Mouse (Mus musculus) midbrain, embryonic 13.5 days (tissue): ENCODE results near the gene Ube2a. TPM values are rescaled to one million over a fixed set of nuclear protein-coding genes. Genes with fewer than 3 reads are reported as not detected.
"Not testable (repeated sequence)": the region's sequence is repeated elsewhere in the genome, so short reads cannot be mapped to it uniquely, and the experiment has no call there.

Experiments
- ATAC-seq: fragments of 200-750 bp; cut with Nextera tagmentation; 2 replicates; pipeline ENCODE4 v1.8.0; 2017; ENCODE audit warnings: mild to moderate bottlenecking, moderate TSS enrichment, moderate library complexity
- H3K27ac ChIP-seq: fragments of 300-500 bp; sonication (generic); 2 replicates; pipeline ENCODE4 v1.5.1; 2015; ENCODE audit warnings: inconsistent platforms, mild to moderate bottlenecking, moderate library complexity
- H3K27me3 ChIP-seq: fragments of 300-500 bp; sonication (generic); 2 replicates; pipeline ENCODE4 v1.6.1; 2015; ENCODE audit warnings: mild to moderate bottlenecking, inconsistent platforms
- H3K36me3 ChIP-seq: fragments of 300-500 bp; sonication (generic); 2 replicates; pipeline ENCODE4 v1.6.1; 2015; ENCODE audit warnings: mild to moderate bottlenecking, inconsistent platforms
- H3K4me1 ChIP-seq: fragments of 300-500 bp; sonication (generic); replicated peaks from 2 replicates; pipeline ENCODE4 v1.6.1; 2015; ENCODE audit warnings: inconsistent platforms
- H3K4me2 ChIP-seq: fragments of 300-500 bp; sonication (generic); replicated peaks from 2 replicates; pipeline ENCODE4 v1.6.1; 2015; ENCODE audit warnings: moderate library complexity, mild to moderate bottlenecking, inconsistent platforms
- H3K4me3 ChIP-seq: fragments of 300-500 bp; sonication (generic); replicated peaks from 2 replicates; pipeline ENCODE4 v1.5.1; 2015; ENCODE audit warnings: mild to moderate bottlenecking, inconsistent platforms
- H3K9ac ChIP-seq: fragments of 300-500 bp; sonication (generic); replicated peaks from 2 replicates; pipeline ENCODE4 v1.6.1; 2015; ENCODE audit warnings: mild to moderate bottlenecking, inconsistent platforms
- H3K9me3 ChIP-seq: fragments of 300-500 bp; sonication (generic); 2 replicates; pipeline ENCODE4 v1.6.1; 2016; ENCODE audit warnings: mild to moderate bottlenecking, inconsistent platforms
- WGBS: fragments of 180-500 bp; shearing (Covaris S2); methylation state at CpG from one replicate; pipeline ENCODE4 v1.1.7; 2015; 5-methylcytosine and 5-hydroxymethylcytosine counted together
- polyA plus RNA-seq: library from polyadenylated mRNA; unstranded; fragments of >200 nt; fragmentation: Nextera tagmentation; extraction: Ambion mirVana; gene quantifications from 2 replicates; pipeline ENCODE4 v1.2.1, GENCODE M21; 2015

The Ube2a gene
- polyA plus RNA-seq, 1 experiment from 2014 or later = 117 TPM

DNA sequence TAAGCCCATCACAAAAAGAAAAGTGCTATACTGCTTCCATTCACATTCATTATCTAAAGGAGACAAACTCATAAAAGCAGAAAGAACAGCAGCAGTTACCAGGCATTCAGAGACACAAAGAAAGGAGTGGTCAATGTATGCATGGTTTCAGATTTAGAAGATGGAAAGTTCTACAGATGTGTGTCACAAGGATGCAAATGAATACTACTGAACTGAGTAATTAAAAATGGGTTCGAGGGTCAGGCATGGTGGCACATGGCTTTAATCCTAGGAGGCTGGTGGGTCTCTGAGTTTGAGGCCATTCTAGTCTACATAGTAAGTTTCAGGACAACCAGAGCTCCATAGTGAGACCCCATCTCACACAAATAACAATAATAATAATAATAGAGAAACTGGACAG lies 26.5 kb upstream of the Ube2a start:
- WGBS = 87% methylated on average over 1 of the region's 1 CpGs

DNA sequence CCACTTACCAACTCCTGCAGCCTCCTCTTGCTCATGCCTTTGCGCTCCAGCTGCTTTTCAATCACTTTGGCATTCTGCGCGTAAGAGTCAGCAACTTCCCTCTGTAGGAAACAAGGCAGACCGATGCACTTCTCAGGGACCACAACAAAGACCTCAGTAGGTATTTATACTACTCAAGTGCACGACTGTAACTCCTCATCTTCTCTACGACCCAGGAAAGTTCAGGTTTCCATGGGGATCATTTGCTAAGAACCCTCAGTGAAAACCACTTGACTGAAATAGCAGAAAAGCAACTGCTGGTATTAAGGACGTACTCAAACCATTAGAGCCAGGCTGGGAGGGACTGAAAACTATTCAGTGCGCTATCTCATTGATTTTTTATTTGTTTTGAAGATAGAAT lies 21.1 kb upstream of the Ube2a start:
- no peaks in the 10 kb centered on the region for H3K4me1 ChIP-seq
- H3K9ac ChIP-seq = no peak overlapping the region
- H3K36me3 ChIP-seq = 0 out of 2 replicates have a peak, but pooled peaks cover 4% of the 10 kb centered on the region
- H3K9me3 ChIP-seq = no peaks in the 10 kb centered on the region
- no peak overlapping the region for H3K27ac ChIP-seq
- H3K4me2 ChIP-seq = no peak overlapping the region
- no peak for ATAC-seq
- 78% methylated on average over 8 of the region's 8 CpGs for WGBS
- H3K27me3 ChIP-seq = no peaks in the 10 kb centered on the region
- H3K4me3 ChIP-seq = no peak overlapping the region

More for the DNA sequence above, 26.5 kb upstream of the Ube2a start:
- no peak overlapping the region for H3K4me3 ChIP-seq
- no peak for ATAC-seq
- no peaks in the 10 kb centered on the region for H3K36me3 ChIP-seq
- no peak overlapping the region for H3K27ac ChIP-seq
- no peak overlapping the region for H3K9ac ChIP-seq
- no peaks in the 10 kb centered on the region for H3K4me1 ChIP-seq
- no peaks in the 10 kb centered on the region for H3K9me3 ChIP-seq
- no peaks in the 10 kb centered on the region for H3K27me3 ChIP-seq
- H3K4me2 ChIP-seq = no peak overlapping the region

DNA sequence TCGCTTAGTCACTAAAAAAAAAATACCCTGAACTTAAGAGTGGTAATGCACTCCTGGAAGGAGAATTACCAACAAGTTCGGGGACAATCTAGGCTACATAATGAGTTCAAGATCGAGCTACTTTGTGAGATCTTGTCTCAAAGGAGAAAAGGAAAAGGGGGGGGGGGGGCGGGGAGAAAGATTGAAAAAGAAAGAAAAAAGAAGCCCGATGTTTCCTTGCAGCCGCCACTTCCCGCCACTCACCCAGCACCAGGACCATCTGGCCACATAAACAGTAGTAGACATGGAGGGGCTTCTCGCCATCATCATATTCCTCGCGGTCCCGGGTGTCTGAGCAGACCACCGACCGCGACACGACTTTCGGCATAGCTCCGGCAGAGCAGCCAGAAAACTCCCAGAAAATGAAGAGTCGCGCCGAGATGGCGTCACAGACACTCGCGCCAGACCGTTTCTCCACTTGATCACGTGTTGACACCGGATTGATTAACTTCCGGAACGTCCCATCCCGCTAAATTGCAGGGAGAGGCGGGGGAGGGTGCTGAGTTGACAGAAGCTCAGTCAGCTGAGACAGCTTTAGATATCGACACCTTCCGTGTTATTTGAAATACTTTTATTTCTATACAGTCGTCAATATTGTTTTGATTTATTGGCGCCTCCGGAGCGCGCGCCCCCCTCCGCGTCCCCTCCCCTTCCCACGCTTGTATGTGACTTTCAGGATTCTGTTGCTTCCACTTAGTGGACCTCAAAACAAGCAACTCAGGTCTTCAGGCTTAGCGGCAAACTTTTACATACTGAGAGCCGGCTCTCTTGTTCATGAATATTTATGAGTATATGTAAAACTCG lies 9.7 kb upstream of the Ube2a start:
- H3K36me3 ChIP-seq = no peaks in the 10 kb centered on the region
- H3K4me2 ChIP-seq = peak overlapping the region; percentile 53
- whole genome bisulfite sequencing = 24% methylated on average over 43 of the region's 44 CpGs
- H3K9me3 ChIP-seq = no peaks in the 10 kb centered on the region
- H3K4me1 ChIP-seq = peaks cover 11% of the 10 kb centered on the region
- peak overlapping the region; percentile 55 for H3K9ac ChIP-seq
- peak; percentile 90 for ATAC-seq
- peak overlapping the region; percentile 43 for H3K4me3 ChIP-seq
- H3K27ac ChIP-seq = no peak overlapping the region
- H3K27me3 ChIP-seq = no peaks in the 10 kb centered on the region

DNA sequence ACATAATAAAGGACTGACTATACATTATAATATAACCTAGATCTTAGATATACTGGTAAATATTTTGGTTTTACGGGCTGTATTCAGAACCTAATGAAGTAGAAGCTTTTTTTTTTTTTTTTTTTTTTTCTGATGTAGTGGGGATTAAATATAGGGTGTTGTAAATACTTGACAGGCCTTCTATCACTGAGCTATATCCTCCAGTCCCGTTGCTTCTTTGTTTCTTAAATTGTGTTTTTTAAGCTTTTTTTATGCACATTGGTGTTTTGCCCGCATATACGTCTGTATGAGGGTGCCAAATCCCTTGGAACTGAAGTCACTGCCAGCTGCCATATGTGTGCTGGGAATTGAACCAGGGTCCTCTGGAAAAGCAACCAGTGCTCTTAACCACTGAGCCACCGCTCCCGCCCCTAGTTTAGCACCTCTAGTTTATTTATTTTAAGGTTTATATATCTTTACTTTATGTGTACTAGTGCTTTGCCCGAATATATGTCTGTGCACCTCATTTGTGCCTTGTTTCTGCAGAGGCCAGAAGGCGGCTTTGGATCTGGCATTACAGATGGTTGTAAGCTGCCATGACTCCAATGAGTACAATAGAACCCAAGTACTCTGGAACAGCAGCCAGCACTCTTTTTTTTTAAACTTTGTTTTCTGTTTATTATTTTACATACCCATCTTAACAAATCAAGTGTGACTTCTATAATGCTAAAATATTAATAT lies 8.9 kb upstream of the Ube2a start:
- no peaks in the 10 kb centered on the region for H3K27me3 ChIP-seq
- H3K4me1 ChIP-seq = peaks cover 11% of the 10 kb centered on the region
- peak overlapping the region; percentile 43 for H3K4me3 ChIP-seq
- H3K27ac ChIP-seq = no peak overlapping the region
- H3K9ac ChIP-seq = no peak overlapping the region
- no peaks in the 10 kb centered on the region for H3K9me3 ChIP-seq
- H3K4me2 ChIP-seq = peak overlapping the region; percentile 36
- 61% methylated on average over 8 of the region's 8 CpGs for WGBS
- no peaks in the 10 kb centered on the region for H3K36me3 ChIP-seq
- no peak for ATAC-seq

DNA sequence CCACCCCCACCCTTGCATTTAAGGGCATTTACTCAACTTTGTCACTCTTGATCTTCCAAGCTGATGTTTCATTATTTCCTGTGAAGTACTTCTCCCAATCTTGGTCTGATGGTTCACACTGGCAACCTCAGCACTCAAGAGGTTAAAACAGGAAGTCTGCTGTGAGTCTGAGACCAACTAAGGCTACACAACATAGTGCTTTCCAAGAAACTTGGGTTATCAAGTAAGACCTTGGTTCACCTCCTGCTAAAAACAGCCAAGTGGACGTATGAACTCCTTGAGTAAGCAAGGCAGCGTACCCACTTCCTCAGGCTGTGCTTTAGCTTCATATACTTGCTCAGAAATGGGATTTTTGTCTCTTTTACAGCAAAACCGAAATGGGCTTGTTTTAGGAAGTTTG lies 3.3 kb upstream of the Ube2a start:
- WGBS = 76% methylated on average over 3 of the region's 3 CpGs
- H3K27me3 ChIP-seq = no peaks in the 10 kb centered on the region

DNA sequence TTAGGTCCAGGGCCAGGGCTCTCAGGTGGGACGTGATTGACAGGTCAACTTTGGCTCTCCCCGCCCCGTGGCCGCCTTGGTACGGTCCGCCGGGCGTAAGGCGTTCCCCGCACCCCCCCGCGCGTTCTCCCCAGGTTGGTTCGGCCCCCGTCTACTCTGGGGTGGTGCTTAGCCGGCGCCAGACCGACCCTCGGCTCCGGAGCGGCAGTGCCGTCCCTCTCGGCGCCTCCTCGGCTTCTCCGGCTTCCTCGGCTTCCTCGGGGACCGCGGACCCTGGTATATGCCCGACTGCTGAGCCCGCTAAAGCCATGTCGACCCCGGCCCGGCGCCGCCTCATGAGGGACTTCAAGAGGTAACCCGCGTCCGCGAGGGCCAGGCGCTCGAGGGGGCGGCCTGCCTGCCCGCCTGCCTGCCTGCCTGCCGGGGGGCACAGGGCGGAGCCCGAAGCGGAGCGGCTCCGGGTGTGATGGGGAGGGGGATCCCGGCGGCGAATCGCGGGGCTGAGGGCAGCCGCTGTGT lies 537 bp downstream of the Ube2a start:
- peak; percentile 97 for ATAC-seq
- Histone ChIP-seq H3K4me3 (peak overlapping the region; percentile 70), H3K9ac (peak overlapping the region; percentile 82), H3K27ac (peak overlapping the region; percentile 77), H3K27me3 (no peaks in the 10 kb centered on the region), H3K9me3 (no peaks in the 10 kb centered on the region), H3K4me1 (peaks cover 7% of the 10 kb centered on the region; the same call in 1 of the 2 replicates), H3K4me2 (peak overlapping the region; percentile 65), H3K36me3 (no peaks in the 10 kb centered on the region)
- WGBS = 24% methylated on average over 44 of the region's 57 CpGs

More for the DNA sequence above, 3.3 kb upstream of the Ube2a start:
- H3K27ac ChIP-seq = no peak overlapping the region
- no peak for ATAC-seq
- peaks cover 4% of the 10 kb centered on the region; the same call in 1 of the 2 replicates for H3K4me1 ChIP-seq
- H3K9ac ChIP-seq = no peak overlapping the region
- no peak overlapping the region for H3K4me2 ChIP-seq
- H3K4me3 ChIP-seq = no peak overlapping the region
- H3K9me3 ChIP-seq = no peaks in the 10 kb centered on the region
- no peaks in the 10 kb centered on the region for H3K36me3 ChIP-seq

DNA sequence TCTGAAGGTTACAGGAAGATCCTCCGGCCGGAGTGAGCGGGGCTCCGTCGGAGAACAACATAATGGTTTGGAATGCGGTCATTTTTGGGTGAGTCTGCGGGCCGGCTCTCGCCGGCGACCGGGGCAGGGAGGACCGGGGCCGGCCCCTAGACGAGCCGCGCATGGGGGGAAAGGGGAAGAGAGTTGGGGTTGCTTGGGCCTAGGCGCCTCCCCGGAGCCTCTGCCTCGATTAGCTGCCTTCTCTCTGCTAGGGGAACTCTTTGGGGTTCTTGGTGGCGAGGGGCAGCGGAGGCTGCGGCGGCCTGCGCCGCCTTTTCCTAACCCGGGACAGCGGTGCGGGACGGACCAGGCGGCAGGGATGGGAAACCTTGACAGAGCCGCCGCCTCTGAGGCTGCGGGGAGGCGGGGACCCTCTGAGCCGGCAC lies 1.0 kb downstream of the Ube2a start:
- H3K9ac ChIP-seq = peak overlapping the region; percentile 82
- H3K4me1 ChIP-seq = peaks cover 7% of the 10 kb centered on the region; the same call in 1 of the 2 replicates
- no peaks in the 10 kb centered on the region for H3K36me3 ChIP-seq
- no peaks in the 10 kb centered on the region for H3K27me3 ChIP-seq
- peak overlapping the region; percentile 77 for H3K27ac ChIP-seq
- 21% methylated on average over 32 of the region's 36 CpGs for WGBS
- peak overlapping the region; percentile 65 for H3K4me2 ChIP-seq
- no peaks in the 10 kb centered on the region for H3K9me3 ChIP-seq
- peak overlapping the region; percentile 70 for H3K4me3 ChIP-seq
- peak; percentile 76 for ATAC-seq

DNA sequence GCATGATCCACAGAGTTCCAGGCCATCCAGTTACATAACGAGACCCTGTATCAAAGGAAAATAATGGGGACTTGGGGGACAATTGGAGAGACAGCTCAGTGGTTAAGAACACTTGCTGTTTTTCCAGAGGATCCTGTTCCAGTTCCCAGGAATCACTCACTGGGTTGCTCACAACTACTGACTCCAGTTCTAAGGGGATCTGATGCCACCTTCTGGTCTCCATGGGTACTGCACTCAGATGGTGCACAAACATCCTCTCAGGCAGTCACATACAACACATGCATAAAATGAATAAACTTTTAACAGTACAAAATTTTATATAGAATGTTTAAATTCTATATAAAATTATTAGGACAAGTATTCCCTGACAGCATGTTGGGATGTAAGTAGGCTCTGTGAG lies 11.0 kb downstream of the Ube2a start:
- no peaks in the 10 kb centered on the region for H3K4me1 ChIP-seq
- no peaks in the 10 kb centered on the region for H3K9me3 ChIP-seq
- H3K9ac ChIP-seq = no peak overlapping the region
- ATAC-seq = no peak
- no peak overlapping the region for H3K4me2 ChIP-seq
- H3K36me3 ChIP-seq = peaks cover 21% of the 10 kb centered on the region
- H3K27ac ChIP-seq = no peak overlapping the region
- H3K4me3 ChIP-seq = no peak overlapping the region
- WGBS = 85% methylated on average over 1 of the region's 1 CpGs
- H3K27me3 ChIP-seq = no peaks in the 10 kb centered on the region

DNA sequence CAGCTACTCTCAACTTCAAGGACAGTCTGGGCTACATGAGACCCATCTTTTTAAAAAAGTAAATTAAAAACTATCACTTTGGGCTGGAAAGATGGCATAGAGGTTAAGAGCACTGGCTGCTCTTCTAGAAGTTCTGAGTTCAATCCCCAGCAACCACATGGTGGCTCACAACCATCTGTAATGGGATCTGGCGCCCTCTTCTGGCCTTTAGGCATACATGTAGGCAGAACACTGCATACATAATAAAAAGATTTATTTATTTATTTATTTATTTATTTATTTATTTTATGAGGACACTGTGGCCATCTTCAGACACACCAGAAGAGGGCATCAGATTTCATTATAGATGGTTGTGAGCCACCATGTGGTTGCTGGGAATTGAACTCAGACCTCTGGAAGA lies 25.2 kb downstream of the Ube2a start:
- not testable (repeated sequence) for H3K4me2 ChIP-seq, H3K4me1 ChIP-seq, H3K4me3 ChIP-seq, H3K27me3 ChIP-seq, H3K9me3 ChIP-seq, H3K9ac ChIP-seq, H3K36me3 ChIP-seq, H3K27ac ChIP-seq, ATAC-seq
- WGBS = 21% methylated on average over 1 of the region's 1 CpGs

DNA sequence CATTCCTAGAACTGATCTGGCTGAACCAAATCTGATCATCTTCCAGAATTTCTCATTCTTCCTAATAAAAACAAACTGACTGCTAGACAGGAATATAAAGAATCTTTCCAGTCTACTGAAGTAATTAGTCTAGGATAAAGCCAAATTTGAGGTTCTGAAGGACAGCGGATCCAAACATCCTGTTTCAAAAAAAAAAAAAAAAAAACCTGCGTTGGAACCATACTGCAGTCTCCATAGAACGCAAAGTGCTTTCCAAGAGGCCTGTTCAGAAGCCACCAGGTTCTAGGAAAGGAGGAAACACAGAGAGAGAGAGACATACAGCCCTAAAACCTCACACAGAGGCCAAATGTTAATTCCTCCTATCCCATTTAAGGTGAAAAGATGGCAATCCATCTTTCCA lies 28.0 kb downstream of the Ube2a start:
- 38% methylated on average over 3 of the region's 3 CpGs for WGBS
- no peak for ATAC-seq
- Histone ChIP-seq H3K9ac (peak overlapping the region; percentile 74), H3K27ac (peak overlapping the region; percentile 87), H3K9me3 (no peaks in the 10 kb centered on the region), H3K4me2 (peak overlapping the region; percentile 56), H3K36me3 (no peaks in the 10 kb centered on the region), H3K4me3 (peak overlapping the region; percentile 59), H3K27me3 (no peaks in the 10 kb centered on the region), H3K4me1 (peaks cover 6% of the 10 kb centered on the region)

DNA sequence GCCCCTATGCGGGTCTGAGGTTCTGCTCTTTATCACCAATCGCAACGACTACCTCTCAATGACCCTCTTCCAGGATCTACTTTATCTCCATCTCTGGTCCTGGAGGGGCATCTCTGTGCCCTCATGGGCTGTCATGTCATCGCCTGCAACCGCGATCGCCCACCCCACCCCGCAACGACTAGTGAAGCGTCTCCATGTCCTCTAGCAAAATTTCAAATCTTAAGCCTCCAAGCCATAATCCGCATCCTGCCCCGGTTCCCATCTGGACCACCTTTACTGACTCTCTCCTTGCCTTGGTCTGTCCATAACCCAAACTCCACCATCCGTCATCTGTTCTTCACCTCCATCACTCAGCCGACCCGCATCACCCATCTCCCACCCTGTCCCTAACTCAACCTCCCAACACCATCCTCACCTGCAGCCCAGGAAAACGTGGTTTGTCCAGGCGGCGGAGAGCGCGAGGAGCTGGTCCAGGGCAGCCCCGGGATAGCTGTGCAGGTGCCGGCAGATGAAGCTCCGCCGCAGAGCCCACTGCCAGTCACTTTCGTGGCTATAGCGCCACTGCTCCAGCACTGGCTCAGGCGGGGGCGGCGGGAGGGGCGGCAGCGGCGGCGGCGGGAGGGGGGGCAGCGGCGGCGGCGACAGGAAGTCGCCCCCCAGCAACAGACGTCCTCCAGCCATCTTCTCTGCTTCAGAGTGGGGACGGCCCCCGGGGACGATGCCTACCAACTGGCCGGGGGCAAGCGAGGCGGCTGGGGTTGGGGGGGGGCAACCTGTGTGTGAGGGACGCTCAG lies 28.8 kb downstream of the Ube2a start, which contains the start of gene Nkrf:
Gene Nkrf (minus strand): TSS at position 579 of the 794 bp plus-strand sequence.
- WGBS = 24% methylated on average over 33 of the region's 47 CpGs
- peak within 1 kb of the TSS; percentile 56 for H3K4me2 ChIP-seq
- H3K27ac ChIP-seq = peak within 1 kb of the TSS; percentile 87
- H3K4me1 ChIP-seq = peaks cover 6% of the 10 kb centered on the region
- peak within 1 kb of the TSS; percentile 74 for H3K9ac ChIP-seq
- no peaks in the 10 kb centered on the region for H3K36me3 ChIP-seq
- H3K9me3 ChIP-seq = no peaks in the 10 kb centered on the region
- peak within 1 kb of the TSS; percentile 59 for H3K4me3 ChIP-seq
- peak; percentile 77 for ATAC-seq
- no peaks in the 10 kb centered on the region for H3K27me3 ChIP-seq
